Mouse (Mus musculus): ENCODE measurements around the gene Fam173a.
"Not testable (repeated sequence)": the region's sequence is repeated elsewhere in the genome, so short reads cannot be mapped to it uniquely, and the experiment has no call there.

The Fam173a gene

DNA sequence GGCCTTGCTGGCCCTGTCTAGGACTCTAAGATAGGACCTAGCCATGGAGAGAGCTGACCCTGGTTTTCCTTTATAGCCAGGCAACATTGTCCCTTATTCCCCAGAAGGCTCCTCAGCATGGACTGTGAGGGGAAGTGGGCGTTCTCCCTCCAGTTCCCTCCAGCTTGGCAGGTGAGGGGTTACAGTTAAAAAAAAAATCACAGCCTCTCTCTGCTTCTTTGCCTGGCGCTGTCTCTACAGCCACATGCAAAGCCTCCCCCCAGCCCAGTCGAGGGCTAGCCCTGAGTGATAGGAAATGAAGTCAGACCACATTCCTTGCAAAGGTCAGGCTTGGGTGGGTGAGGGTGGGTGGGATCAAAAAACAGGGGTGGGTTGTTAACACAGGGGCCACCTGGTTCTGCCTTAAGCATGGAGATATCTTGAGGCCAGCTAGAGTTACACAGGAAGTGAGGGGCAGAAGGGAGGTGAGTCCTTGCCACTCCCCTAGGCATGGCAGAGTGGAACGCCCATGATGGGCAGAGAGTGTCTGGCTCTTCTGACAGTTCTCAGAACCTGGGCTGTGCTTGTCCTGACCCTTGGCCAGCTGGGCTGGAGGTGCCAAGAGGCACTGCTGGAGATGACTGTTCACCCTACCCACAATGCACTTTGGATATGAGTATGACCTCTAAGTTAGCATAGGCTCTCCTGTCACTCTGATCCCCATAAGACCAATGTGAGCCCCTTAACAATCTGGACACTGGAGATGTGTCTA, 36.9 kb downstream of the Fam173a start:
- no peak for DNase-seq

DNA sequence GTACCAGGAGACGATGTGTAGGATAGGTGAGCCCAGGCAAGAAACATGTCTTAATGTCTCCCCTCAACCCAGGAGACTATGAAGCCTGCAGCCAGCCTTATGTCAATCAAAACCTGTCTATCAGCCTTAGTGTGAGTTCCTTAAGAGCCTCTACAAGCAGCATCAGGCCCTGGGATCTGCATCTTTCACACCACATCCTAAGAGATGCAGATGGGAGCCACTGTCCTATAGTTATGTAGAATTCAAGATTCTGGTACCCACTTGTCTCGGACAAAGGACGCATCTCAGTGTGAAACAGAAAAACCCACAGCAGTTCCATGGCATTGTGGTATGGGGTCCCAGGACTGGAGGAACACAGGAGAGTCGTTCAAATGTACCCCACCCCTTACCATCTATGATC, 37.6 kb downstream of the Fam173a start:
- no peak for DNase-seq

DNA sequence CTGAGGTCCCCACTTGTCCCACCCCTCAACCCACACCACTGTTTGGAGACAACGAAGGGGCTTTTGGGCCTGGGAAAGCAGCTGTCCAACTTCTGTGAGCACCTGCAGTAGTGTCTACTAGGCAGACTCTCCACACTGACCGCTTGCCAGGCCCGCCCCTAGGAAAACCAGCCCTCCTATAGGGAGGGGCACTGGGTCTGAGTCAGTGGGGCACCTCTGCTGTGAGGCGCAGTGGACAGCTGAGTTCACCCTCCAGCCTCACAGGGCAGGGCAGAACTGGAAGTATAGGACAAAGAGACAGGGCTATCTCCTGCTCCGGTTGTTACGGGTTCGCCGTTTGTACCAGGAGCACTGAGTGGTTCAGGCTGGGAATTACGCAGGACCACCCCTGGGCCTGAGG, 38.5 kb downstream of the Fam173a start, which contains the start of gene Msln:
Gene Msln, minus strand, starts transcription at position 138 of the 400 bp plus-strand sequence.
- DNase-seq: no peak

DNA sequence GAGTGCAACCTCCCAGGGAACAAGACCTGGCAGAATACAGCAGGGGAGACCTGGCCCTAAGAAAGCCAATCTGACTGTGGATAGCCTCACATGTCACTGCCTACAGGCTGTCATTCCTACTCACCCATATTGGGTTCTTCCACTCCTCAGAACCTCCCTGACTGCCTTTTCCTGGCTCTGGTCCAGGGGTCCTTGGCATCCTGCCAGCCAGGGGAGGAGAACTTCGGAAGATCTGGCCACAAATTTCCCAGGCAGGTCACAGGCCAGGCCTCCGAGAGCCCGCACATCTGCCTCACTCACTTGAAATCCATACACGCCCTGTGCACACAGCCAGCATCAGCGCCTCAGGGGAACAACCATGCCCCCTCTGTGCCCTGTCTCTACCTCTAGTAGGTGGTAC, 41.3 kb downstream of the Fam173a start:
- no peak for DNase-seq

DNA sequence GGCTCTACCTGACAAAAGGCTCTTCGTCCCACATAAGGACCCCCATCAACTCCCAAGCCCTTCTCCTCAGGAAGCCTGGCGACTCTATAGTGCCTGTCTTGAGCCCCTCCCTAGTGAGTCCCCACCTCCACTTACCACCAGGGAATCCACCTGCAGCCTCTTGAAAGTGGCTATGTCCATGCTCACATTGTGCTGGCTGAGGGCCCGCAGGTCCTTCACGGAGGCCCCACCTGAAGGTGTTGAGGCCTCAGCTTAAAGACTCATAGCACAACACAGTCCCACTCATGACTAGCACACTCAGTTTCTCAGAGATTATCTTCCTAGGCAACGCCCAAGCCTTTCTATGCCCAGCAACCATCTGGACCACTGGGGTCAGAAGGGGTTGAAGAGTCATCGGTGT, 43.4 kb downstream of the Fam173a start:
- no peak for DNase-seq

DNA sequence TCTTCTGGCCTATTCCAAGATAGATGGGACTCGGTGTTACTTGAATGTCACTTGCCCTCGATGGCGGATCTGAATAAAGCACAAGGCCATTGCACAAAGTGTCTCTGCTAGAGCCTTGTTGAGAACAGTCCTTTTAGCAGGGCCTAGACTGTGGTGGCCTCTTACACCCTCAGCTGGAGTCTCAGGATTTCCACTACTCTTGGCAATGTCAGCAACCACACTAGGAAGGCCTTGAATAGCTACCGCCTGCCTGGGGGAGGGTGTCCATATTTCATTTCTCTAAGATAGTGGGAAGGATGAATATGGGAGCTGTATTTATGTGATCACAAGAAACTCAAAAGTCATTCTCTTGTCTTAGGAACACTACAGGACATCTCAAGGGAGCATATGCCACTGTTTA, 44.5 kb downstream of the Fam173a start:
- DNase-seq: no peak

DNA sequence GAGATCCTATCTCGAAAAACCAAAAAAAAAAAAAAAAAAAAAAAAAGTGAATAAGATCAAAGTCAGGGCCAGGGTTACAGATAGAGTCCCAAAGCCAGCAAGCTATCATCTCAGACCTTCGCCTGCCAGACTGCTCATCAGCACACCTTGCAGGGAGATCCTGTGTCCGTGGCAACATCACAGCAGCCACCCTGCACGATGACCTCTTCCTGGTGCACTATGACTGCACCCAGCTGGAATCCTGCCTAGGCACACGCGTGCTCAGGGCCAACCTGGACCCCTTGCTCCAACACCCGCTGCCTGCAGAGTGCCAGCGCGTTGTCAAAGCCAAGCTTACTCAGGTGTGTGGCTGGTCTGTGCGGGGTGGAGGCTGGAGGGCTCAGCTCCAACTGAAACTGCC, 48.4 kb downstream of the Fam173a start:
- no peak for DNase-seq

DNA sequence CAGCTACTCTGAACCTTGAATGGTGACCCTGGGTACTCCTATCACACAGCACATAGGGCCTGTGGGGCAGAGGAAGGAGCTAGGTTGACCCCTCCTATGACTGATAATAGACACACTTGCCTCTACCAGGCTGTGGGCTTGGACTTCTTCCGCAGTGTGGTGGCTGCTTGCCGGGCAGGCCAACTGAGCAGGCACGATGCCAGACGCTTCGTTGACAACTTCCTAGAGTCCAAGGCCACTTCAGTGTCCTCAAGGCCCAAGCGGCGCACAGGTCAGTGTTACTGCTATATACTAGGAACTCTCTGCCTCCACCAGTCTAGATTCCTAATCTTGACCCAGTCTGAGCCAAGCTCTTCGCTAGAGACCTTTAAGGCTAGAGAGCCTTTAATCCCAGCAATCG, 48.9 kb downstream of the Fam173a start:
- no peak for DNase-seq

DNA sequence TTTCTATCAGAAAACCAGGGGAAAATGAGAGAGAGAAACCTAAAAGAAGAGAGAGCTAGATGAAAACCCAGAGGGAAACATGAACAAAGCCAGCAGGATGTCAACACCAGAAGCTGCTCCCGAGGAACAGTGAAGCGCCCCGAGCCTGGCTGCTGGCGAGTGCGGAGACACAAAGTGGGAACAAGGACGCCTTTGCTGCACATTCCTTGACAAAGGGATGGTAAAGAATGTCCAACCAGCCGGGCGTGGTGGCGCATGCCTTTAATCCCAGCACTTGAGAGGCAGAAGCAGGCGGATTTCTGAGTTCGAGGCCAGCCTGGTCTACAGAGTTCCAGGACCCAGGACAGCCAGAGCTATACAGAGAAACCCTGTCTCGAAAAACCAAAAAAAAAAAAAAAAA, 51.2 kb downstream of the Fam173a start:
- not testable (repeated sequence) for DNase-seq
